Mouse (Mus musculus) CD4-positive naive resting alpha-beta T cell, adult 76 days (primary cell): Measurements from ENCODE around the gene Tmprss13. TPM values are rescaled to one million over a fixed set of nuclear protein-coding genes. Genes with fewer than 3 reads are reported as not detected.

Experiments used
- total RNA-seq: library from RNA; stranded (reverse); gene quantifications from one replicate; pipeline ENCODE4 v1.2.4, GENCODE M21; 2023

Gene Tmprss13
- not detected for total RNA-seq

DNA sequence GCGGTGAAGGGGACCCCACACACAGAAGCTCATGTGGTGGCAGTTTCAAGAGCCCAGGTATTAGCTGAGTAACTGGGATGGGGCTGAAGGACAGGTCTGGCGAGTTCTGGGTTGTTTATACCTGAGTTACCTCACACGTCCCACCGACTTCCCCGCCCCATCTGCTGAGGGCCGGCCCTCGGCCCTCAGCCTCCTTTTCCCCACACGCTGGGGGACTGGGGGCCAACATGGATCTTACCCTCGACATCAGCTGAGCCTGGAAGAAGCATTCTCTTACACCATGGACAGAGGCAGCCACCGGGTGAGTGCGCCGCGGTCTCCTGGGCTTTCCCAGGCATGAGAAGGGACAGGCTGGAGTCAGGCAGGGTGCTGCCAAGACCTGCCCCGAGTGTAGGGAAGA lies at the start of gene Tmprss13:
TSS of gene Tmprss13 (plus strand) at position 246 of the 400 bp plus-strand sequence.

GRCm38 (mm10) chr9:45370117-45370561 lies 51.2 kb downstream of the Tmprss13 start, which contains the start of gene Fxyd6:
Fxyd6 (plus strand) TSS chr9:45370185.

Other genes starting within 250 kb of the Tmprss13 start
- gene Jaml, start 239.9 kb upstream of the Tmprss13 start, total RNA-seq = 6.9 TPM
- gene Scn2b, start 201.3 kb upstream of the Tmprss13 start, total RNA-seq = 0.15 TPM
- not detected for gene Scn4b, start 180.7 kb upstream of the Tmprss13 start, total RNA-seq
- not detected for gene BC049352, start 137.1 kb upstream of the Tmprss13 start, total RNA-seq
- not detected for gene Tmprss4, start 115.0 kb upstream of the Tmprss13 start, total RNA-seq
- gene Il10ra, start 50.0 kb upstream of the Tmprss13 start, total RNA-seq = 25.2 TPM
- gene Fxyd6, start 51.1 kb downstream of the Tmprss13 start, total RNA-seq = not detected
- not detected for gene Fxyd2, start 80.6 kb downstream of the Tmprss13 start, total RNA-seq
- gene Dscaml1, start 107.5 kb downstream of the Tmprss13 start, total RNA-seq = not detected